Mouse (Mus musculus) intestine, embryonic 16.5 days (tissue): ENCODE results near the gene Ccdc65. TPM values are rescaled to one million over a fixed set of nuclear protein-coding genes. Genes with fewer than 3 reads are reported as not detected.

Experiments used
- ATAC-seq: fragments of 200-750 bp; cut with Nextera tagmentation; 2 replicates; pipeline ENCODE4 v1.8.0; 2017; ENCODE audit warnings: moderate TSS enrichment, moderate library complexity
- H3K27ac ChIP-seq: fragments of 300-500 bp; sonication (generic); 2 replicates; pipeline ENCODE4 v1.5.1; 2014; ENCODE audit warnings: mild to moderate bottlenecking, low read length
- H3K27me3 ChIP-seq: fragments of 300-500 bp; sonication (generic); replicated peaks from 2 replicates; pipeline ENCODE4 v1.6.1; 2014; ENCODE audit warnings: low read length, control low read depth, mixed read lengths; ENCODE audit not compliant: control insufficient read depth, insufficient read depth
- H3K36me3 ChIP-seq: fragments of 300-500 bp; sonication (generic); 2 replicates; pipeline ENCODE4 v1.6.1; 2014; ENCODE audit warnings: low read length, control low read depth; ENCODE audit not compliant: control insufficient read depth, insufficient read depth
- H3K4me1 ChIP-seq: fragments of 300-500 bp; sonication (generic); 2 replicates; pipeline ENCODE4 v1.6.1; 2014; ENCODE audit warnings: low read length, control low read depth, mixed read lengths; ENCODE audit not compliant: control insufficient read depth, insufficient read depth
- H3K4me2 ChIP-seq: fragments of 300-500 bp; sonication (generic); 2 replicates; pipeline ENCODE4 v1.6.1; 2014; ENCODE audit warnings: low read depth, low read length, control low read depth
- H3K4me3 ChIP-seq: fragments of 300-500 bp; sonication (generic); 2 replicates; pipeline ENCODE4 v1.5.1; 2014; ENCODE audit warnings: mild to moderate bottlenecking, low read length
- H3K9ac ChIP-seq: fragments of 300-500 bp; sonication (generic); 2 replicates; pipeline ENCODE4 v1.6.1; 2014; ENCODE audit warnings: low read depth, low read length
- H3K9me3 ChIP-seq: fragments of 300-500 bp; sonication (generic); 2 replicates; pipeline ENCODE4 v1.6.1; 2016; ENCODE audit warnings: low read length, control low read depth; ENCODE audit not compliant: control insufficient read depth
- WGBS: fragments of 180-500 bp; shearing (Covaris S2); extraction: QIAGEN DNeasy Blood & Tissue Kit; methylation state at CpG from one replicate; pipeline ENCODE4 v1.1.7; 2014; 5-methylcytosine and 5-hydroxymethylcytosine counted together
- polyA plus RNA-seq: library from polyadenylated mRNA; unstranded; fragments of >200 nt; fragmentation: Nextera tagmentation; extraction: Ambion mirVana; gene quantifications from 2 replicates; pipeline ENCODE4 v1.2.1, GENCODE M21; 2015

Gene Ccdc65
- 0.66 and 0.70 TPM in 2 replicates for polyA plus RNA-seq

DNA sequence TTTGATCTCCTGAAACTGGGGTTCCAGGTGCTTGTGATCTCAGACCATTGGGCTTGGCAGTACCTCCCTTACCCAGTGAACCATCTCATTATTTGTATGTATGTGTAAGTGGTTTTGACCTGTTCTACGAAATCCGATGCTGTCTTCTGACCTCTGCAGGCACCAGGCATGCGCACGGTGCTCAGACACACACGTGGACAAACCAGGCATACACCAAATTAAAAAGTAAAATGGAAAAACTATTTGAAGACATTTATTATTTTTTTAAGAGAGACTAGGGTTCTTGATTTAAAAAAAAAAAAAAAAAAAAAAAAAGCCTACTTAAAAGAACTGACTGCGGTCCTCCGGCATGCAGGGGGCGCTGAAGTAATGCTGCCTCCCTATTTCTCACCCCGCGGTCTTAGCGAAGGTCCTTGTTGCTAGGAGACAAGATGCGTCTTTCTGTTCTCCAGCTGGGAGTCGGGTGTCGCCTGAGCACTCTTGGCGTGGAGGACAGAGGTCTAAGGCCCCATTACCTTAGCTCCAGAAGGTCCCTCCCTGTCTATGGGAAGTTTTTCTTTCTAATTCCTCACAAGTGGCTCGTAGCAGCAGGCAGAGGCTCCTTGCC, at the start of gene Ccdc65:
Gene Ccdc65, plus strand, starts transcription at position 442 of the 607 bp plus-strand sequence.
- 20% methylated on average over 16 of the region's 16 CpGs for WGBS
- Histone ChIP-seq H3K36me3 (no peaks in the 10 kb centered on the region), H3K4me3 (peak within 1 kb of the TSS; percentile 36), H3K9me3 (no peaks in the 10 kb centered on the region), H3K4me2 (peak within 1 kb of the TSS; percentile 54), H3K27me3 (0 out of 2 replicates have a peak, but pooled peaks cover 3% of the 10 kb centered on the region), H3K27ac (no peak within 1 kb of the TSS), H3K9ac (peak within 1 kb of the TSS; percentile 26; the same call in 1 of the 2 replicates), H3K4me1 (no peaks in the 10 kb centered on the region)
- peak; percentile 67; the same call in 1 of the 2 replicates for ATAC-seq

DNA sequence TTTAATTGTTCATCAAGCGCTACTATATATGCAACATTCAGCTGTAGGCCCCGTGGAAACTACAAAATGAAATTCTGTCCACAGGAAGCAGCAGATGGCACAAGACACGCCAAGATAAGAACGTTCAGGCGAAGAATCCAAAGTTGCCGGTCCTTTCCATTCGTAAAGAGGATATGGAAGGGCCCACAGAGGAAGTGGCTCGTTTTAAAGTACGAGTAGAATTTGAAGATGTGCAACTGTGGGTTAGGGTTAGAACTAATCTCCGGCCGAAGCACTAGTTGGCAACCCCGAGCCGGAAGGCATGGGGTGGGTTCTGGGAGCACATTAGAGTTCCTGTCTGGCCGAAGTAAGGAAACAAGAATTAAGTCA, 45.8 kb upstream of the Ccdc65 start:
- Histone ChIP-seq H3K27me3 (no peaks in the 10 kb centered on the region), H3K36me3 (peaks cover 13% of the 10 kb centered on the region), H3K27ac (peak overlapping the region; percentile 93), H3K9ac (peak overlapping the region; percentile 91), H3K9me3 (no peaks in the 10 kb centered on the region), H3K4me2 (peak overlapping the region; percentile 63), H3K4me3 (peak overlapping the region; percentile 75), H3K4me1 (no peaks in the 10 kb centered on the region)
- no peak for ATAC-seq
- WGBS, result under 1% methylated on average over 14 of the region's 14 CpGs

- Histone ChIP-seq H3K9ac (peak within 1 kb of the TSS; percentile 91), H3K27me3 (no peaks in the 10 kb centered on the region), H3K27ac (peak within 1 kb of the TSS; percentile 93), H3K4me2 (peak within 1 kb of the TSS; percentile 63), H3K4me1 (no peaks in the 10 kb centered on the region), H3K36me3 (peaks cover 8% of the 10 kb centered on the region), H3K4me3 (peak within 1 kb of the TSS; percentile 75), H3K9me3 (no peaks in the 10 kb centered on the region)
- ATAC-seq, result peak; percentile 97
- 4% methylated on average over 47 of the region's 48 CpGs for WGBS
These were observed 45.2 kb upstream of the Ccdc65 start, which contains the start of gene Ddx23 for GRCm38 (mm10) chr15:98662567-98663545. Gene Ddx23, minus strand, starts transcription at chr15:98662894.

- Histone ChIP-seq H3K4me2 (no peak overlapping the region), H3K4me3 (no peak overlapping the region), H3K4me1 (no peaks in the 10 kb centered on the region), H3K27me3 (no peaks in the 10 kb centered on the region), H3K36me3 (no peaks in the 10 kb centered on the region), H3K9ac (no peak overlapping the region), H3K27ac (no peak overlapping the region), H3K9me3 (no peaks in the 10 kb centered on the region)
- no peak for ATAC-seq
- WGBS, result 70% methylated on average over 11 of the region's 11 CpGs
These were observed 43.7 kb upstream of the Ccdc65 start for GRCm38 (mm10) chr15:98664042-98664907.

GRCm38 (mm10) chr15:98672592-98672991, 35.4 kb upstream of the Ccdc65 start:
- H3K27me3 ChIP-seq, result peaks cover 23% of the 10 kb centered on the region
- no peak for ATAC-seq
- H3K9ac ChIP-seq, result no peak overlapping the region
- WGBS, result 50% methylated on average over 4 of the region's 4 CpGs
- no peaks in the 10 kb centered on the region for H3K36me3 ChIP-seq
- H3K4me3 ChIP-seq, result no peak overlapping the region
- peaks cover 12% of the 10 kb centered on the region for H3K4me1 ChIP-seq
- no peaks in the 10 kb centered on the region for H3K9me3 ChIP-seq
- H3K27ac ChIP-seq, result no peak overlapping the region
- no peak overlapping the region for H3K4me2 ChIP-seq

- Histone ChIP-seq H3K27me3 (peaks cover 28% of the 10 kb centered on the region), H3K4me1 (peaks cover 13% of the 10 kb centered on the region), H3K36me3 (no peaks in the 10 kb centered on the region), H3K9ac (no peak overlapping the region), H3K4me3 (no peak overlapping the region), H3K27ac (no peak overlapping the region), H3K9me3 (no peaks in the 10 kb centered on the region), H3K4me2 (no peak overlapping the region)
- ATAC-seq, result no peak
- WGBS, result 79% methylated on average over 7 of the region's 7 CpGs
These were observed 34.3 kb upstream of the Ccdc65 start for GRCm38 (mm10) chr15:98673732-98674131.

- Histone ChIP-seq H3K27me3 (peaks cover 28% of the 10 kb centered on the region), H3K4me3 (no peak overlapping the region), H3K27ac (no peak overlapping the region), H3K9ac (no peak overlapping the region), H3K9me3 (no peaks in the 10 kb centered on the region), H3K36me3 (no peaks in the 10 kb centered on the region), H3K4me1 (peaks cover 13% of the 10 kb centered on the region), H3K4me2 (no peak overlapping the region)
- WGBS, result 40% methylated on average over 7 of the region's 7 CpGs
- no peak for ATAC-seq
These were observed 33.6 kb upstream of the Ccdc65 start for GRCm38 (mm10) chr15:98674284-98674993.

- H3K9me3 ChIP-seq, result no peaks in the 10 kb centered on the region
- no peaks in the 10 kb centered on the region for H3K36me3 ChIP-seq
- H3K4me3 ChIP-seq, result no peak overlapping the region
- peaks cover 13% of the 10 kb centered on the region for H3K4me1 ChIP-seq
- ATAC-seq, result no peak
- H3K27ac ChIP-seq, result no peak overlapping the region
- 35% methylated on average over 11 of the region's 11 CpGs for WGBS
- H3K9ac ChIP-seq, result no peak overlapping the region
- peaks cover 28% of the 10 kb centered on the region for H3K27me3 ChIP-seq
- H3K4me2 ChIP-seq, result no peak overlapping the region
These were observed 32.9 kb upstream of the Ccdc65 start for GRCm38 (mm10) chr15:98674994-98675545.
